In genomic region chr12:117385072-117385666, GRCm38 (mm10) we compare ENCODE assay signal across 8 mouse cellular contexts.
DNase-seq lines count a peak whose midpoint lies in the region; ATAC-seq and TF ChIP-seq lines count a peak whose summit lies in the region.

No protein-coding gene starts in this region.

- intact Hi-C loops in left cerebral cortex, adult 2 months (cut with DNase I) = loop anchor here (2.0 to 10.0 kb wide), 4 partner anchors 382 to 1470 kb away; no protein-coding TSS in a partner anchor

- peak; percentile 50 for TF ChIP-seq CTCF in Patski (IDR thresholded peaks at IDR 0.05)
- peak; percentile 86 for TF ChIP-seq CTCF in left cerebral cortex, adult 2 months (IDR thresholded peaks at IDR 0.05)

- in situ Hi-C loops in Patski (cut with MboI; ENCODE audit: low pct_unique_long_range_greater_than_20kb) = loop anchor here (25.0 kb wide), 1 partner anchor 1477 kb away; no protein-coding TSS in a partner anchor

- no peaks in the 10 kb centered on the region for H3K27me3 ChIP-seq in Patski

- ATAC-seq in Patski = peak; percentile 39
- peak; percentile 97 for ATAC-seq in megakaryocyte progenitor cell, adult 5-6 weeks (replicated peaks; ENCODE audit: poor library complexity)

- POLR2A ChIA-PET in Patski (lab: Charles Lee) = no interaction called here

- no peak for DNase-seq in Patski (ENCODE audit: low read depth, low spot score)
- peak; percentile 60 for DNase-seq in cerebellum, adult 9-10 months
- peak; percentile 37 to 73 for DNase-seq in frontal cortex, postnatal 14 days (ENCODE audit: low spot score in 2 of 2)
- DNase-seq in hindlimb bud, embryonic 11.5 days (ENCODE audit: extremely low spot score, low read depth, low spot score) = peak; percentile 73
- peak; percentile 68 to 82 for DNase-seq in left cerebral cortex, adult 2 months (ENCODE audit: extremely low spot score in 1 of 2, low spot score in 2 of 2)
- DNase-seq in right cerebral cortex, postnatal 14 days = peak; percentile 87
- DNase-seq in urinary bladder, postnatal 36 days (ENCODE audit: low spot score in 2 of 2) = peak; percentile 47 to 71

- H3K4me3 ChIP-seq in left cerebral cortex, adult 2 months = no peak overlapping the region

- no peak overlapping the region for H3K27ac ChIP-seq in left cerebral cortex, adult 2 months

- CTCF ChIA-PET in Patski (lab: Charles Lee) = interaction anchor here (1.1 to 1.8 kb wide), 5 partner anchors 13 to 387 kb away, joined by 3 to 6 read pairs (median 4); no protein-coding TSS in a partner anchor
